Mouse (Mus musculus) olfactory bulb, adult 2 months (tissue): ENCODE results near the gene Cmtm8.

ENCODE experiments used
- CTCF ChIP-seq: fragments of 200-500 bp; IDR thresholded peaks from 2 replicates; pipeline ENCODE4 v1.5.1; 2012; ENCODE audit warnings: low read depth, mild to moderate bottlenecking, low read length, moderate library complexity; ENCODE audit not compliant: insufficient read depth
- POLR2A ChIP-seq: fragments of 200-500 bp; IDR thresholded peaks from 2 replicates; pipeline ENCODE4 v1.6.1; 2012; ENCODE audit warnings: mild to moderate bottlenecking, low read depth, low read length, moderate library complexity; ENCODE audit not compliant: insufficient read depth

DNA sequence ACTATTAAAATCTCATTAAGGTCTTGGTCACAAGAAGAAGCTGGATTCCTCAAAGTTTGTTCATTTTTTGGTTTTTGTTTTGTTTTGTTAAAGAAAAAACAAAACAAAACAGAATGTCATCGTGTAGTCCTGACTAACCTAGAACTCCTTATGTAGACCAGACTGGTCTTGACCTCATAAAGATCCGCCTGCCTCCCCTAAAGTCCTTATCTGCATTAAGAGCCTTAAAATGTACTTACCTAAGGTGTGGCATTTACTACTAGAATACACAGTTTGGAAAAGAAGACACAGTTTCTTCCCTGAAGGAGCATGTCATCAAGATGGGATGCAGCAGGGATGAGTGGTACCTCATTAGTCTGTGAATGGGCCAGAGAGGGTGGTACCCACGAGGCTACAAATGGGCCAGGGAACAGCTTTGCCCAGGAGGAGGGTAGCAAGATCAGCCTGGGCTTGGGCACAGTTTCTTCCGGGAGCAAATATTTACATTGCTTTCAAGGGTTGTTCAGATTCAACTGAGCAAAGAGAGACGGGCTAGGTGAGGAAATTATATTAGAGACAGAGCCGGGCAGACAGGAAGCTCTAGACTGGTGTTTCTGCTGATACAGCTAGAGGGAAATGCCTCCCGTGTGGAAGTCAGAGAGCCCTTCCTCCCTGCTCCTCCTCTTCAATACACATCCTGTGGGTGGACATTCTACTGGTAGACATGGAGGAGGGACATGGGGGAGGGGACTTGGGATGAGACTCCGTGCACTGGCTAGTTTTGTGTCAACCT, 7.6 kb upstream of the Cmtm8 start:
- TF ChIP-seq CTCF (no peak), POLR2A (no peak)
